Mouse (Mus musculus) limb, embryonic 15.5 days (tissue): ENCODE results near the gene Lbx2. TPM values are rescaled to one million over a fixed set of nuclear protein-coding genes. Genes with fewer than 3 reads are reported as not detected.
A peak's percentile ranks its signal among the peaks of the same experiment; 100 is the strongest.

Source experiments
- ATAC-seq: fragments of 200-750 bp; cut with Nextera tagmentation; 2 replicates; pipeline ENCODE4 v1.8.0; 2017; ENCODE audit warnings: low read depth, moderate TSS enrichment; ENCODE audit not compliant: insufficient number of reproducible peaks, low FRiP score, low TSS enrichment
- H3K27ac ChIP-seq: fragments of 300-500 bp; sonication (generic); 2 replicates; pipeline ENCODE4 v1.5.1; 2015; ENCODE audit warnings: moderate library complexity, mild to moderate bottlenecking, inconsistent platforms
- H3K27me3 ChIP-seq: fragments of 300-500 bp; sonication (generic); 2 replicates; pipeline ENCODE4 v1.6.1; 2015; ENCODE audit warnings: inconsistent platforms
- H3K36me3 ChIP-seq: fragments of 300-500 bp; sonication (generic); 2 replicates; pipeline ENCODE4 v1.6.1; 2015; ENCODE audit warnings: inconsistent platforms
- H3K4me1 ChIP-seq: fragments of 300-500 bp; sonication (generic); 2 replicates; pipeline ENCODE4 v1.6.1; 2015; ENCODE audit warnings: inconsistent platforms
- H3K4me2 ChIP-seq: fragments of 300-500 bp; sonication (generic); 2 replicates; pipeline ENCODE4 v1.6.1; 2015; ENCODE audit warnings: mild to moderate bottlenecking, inconsistent platforms
- H3K4me3 ChIP-seq: fragments of 300-500 bp; sonication (generic); 2 replicates; pipeline ENCODE4 v1.5.1; 2015; ENCODE audit warnings: mild to moderate bottlenecking, inconsistent platforms
- H3K9ac ChIP-seq: fragments of 300-500 bp; sonication (generic); 2 replicates; pipeline ENCODE4 v1.6.1; 2015; ENCODE audit warnings: inconsistent platforms
- H3K9me3 ChIP-seq: fragments of 300-500 bp; sonication (generic); 2 replicates; pipeline ENCODE4 v1.6.1; 2016; ENCODE audit warnings: inconsistent platforms
- WGBS: fragments of 180-500 bp; shearing (Covaris S2); methylation state at CpG from one replicate; pipeline ENCODE4 v1.1.7; 2015; 5-methylcytosine and 5-hydroxymethylcytosine counted together
- polyA plus RNA-seq: library from polyadenylated mRNA; unstranded; fragments of >200 nt; fragmentation: Nextera tagmentation; extraction: Ambion mirVana; gene quantifications from 2 replicates; pipeline ENCODE4 v1.2.1, GENCODE M21; 2015

The Lbx2 gene
- polyA plus RNA-seq, 1 experiment from 2014 or later = 0.41 TPM

DNA sequence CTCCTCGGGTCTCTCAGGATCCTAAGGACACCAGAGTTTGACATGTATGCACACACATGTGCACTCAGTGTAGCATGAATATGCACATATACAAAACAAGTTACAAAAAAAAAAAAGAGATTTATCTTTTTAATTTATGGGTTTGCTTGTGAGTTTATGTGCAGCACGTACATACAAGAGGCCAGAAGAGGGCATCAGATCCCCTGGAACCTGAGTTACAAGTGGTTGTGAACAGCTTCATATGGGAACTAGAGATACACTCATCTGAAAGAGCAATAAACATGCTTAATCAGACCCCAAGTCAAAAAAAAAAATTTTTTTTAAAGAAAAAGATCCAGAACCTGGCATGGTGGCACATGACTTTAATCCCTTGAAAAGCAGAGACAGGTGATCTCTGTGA is 11.2 kb upstream of the Lbx2 start:
- Histone ChIP-seq H3K9me3 (no peaks in the 10 kb centered on the region), H3K4me3 (no peak overlapping the region), H3K27me3 (peaks cover 65% of the 10 kb centered on the region), H3K4me1 (peaks cover 32% of the 10 kb centered on the region), H3K27ac (no peak overlapping the region), H3K9ac (no peak overlapping the region), H3K36me3 (peaks cover 5% of the 10 kb centered on the region; the same call in 1 of the 2 replicates), H3K4me2 (no peak overlapping the region)
- no peak for ATAC-seq
- 26% methylated on average over 2 of the region's 2 CpGs for WGBS

DNA sequence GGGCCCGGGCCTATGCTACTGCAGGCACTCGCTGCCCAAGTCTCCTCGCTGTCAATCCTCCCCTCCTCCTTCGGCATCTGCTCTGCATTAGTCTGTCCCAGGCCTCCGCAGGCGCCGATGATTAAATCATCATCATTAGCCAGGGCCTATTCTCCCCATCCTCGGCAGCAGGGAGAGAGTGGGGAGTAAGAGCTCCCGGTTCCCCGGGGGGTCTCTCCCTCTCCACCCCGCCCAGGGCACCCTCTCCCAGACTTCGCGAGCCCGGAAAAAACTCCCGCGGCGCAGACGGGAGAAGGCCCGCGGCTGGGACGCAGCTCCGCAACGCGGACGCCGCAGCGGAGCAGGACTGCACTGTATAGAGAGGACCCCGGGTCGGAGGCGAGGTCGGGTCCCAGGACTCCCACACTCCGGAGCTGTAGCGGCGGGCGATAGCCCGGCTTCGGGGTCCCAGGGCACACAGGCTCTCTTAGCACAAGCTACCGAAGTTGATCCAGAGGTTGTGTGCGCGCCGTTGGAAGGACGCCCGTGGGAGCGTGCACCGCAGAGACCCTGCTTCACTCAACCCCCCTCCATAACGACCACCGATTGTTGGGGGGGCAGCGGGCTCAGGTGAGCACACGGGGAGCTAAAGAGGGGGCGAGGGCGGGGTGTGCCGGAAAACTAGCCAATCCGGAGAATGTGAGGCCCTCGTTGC is 8.4 kb upstream of the Lbx2 start, which contains the start of gene Pcgf1:
Gene Pcgf1, plus strand, starts transcription at position 240 of the 694 bp plus-strand sequence.
- Histone ChIP-seq H3K4me3 (peak within 1 kb of the TSS; percentile 74), H3K4me2 (peak within 1 kb of the TSS; percentile 96), H3K9me3 (no peaks in the 10 kb centered on the region), H3K27ac (peak within 1 kb of the TSS; percentile 92), H3K27me3 (peaks cover 43% of the 10 kb centered on the region), H3K36me3 (peaks cover 28% of the 10 kb centered on the region), H3K9ac (peak within 1 kb of the TSS; percentile 71), H3K4me1 (peaks cover 16% of the 10 kb centered on the region)
- peak; percentile 50 for ATAC-seq
- WGBS = under 1% methylated on average over 54 of the region's 54 CpGs

- Histone ChIP-seq H3K9ac (peak overlapping the region; percentile 71), H3K4me2 (peak overlapping the region; percentile 96), H3K27ac (peak overlapping the region; percentile 92), H3K27me3 (peaks cover 42% of the 10 kb centered on the region), H3K4me3 (peak overlapping the region; percentile 74), H3K36me3 (peaks cover 28% of the 10 kb centered on the region), H3K4me1 (peaks cover 16% of the 10 kb centered on the region), H3K9me3 (no peaks in the 10 kb centered on the region)
- WGBS = under 1% methylated on average over 46 of the region's 46 CpGs
- ATAC-seq = peak; percentile 90
Measured at GRCm38 (mm10) chr6:83078324-83078858, 7.8 kb upstream of the Lbx2 start.

GRCm38 (mm10) chr6:83080210-83080609 is 6.0 kb upstream of the Lbx2 start:
- peaks cover 28% of the 10 kb centered on the region for H3K36me3 ChIP-seq
- peaks cover 23% of the 10 kb centered on the region for H3K4me1 ChIP-seq
- no peak overlapping the region for H3K9ac ChIP-seq
- no peak for ATAC-seq
- no peak overlapping the region for H3K27ac ChIP-seq
- no peak overlapping the region for H3K4me2 ChIP-seq
- H3K27me3 ChIP-seq = peaks cover 42% of the 10 kb centered on the region
- H3K9me3 ChIP-seq = no peaks in the 10 kb centered on the region
- no peak overlapping the region for H3K4me3 ChIP-seq
- 93% methylated on average over 5 of the region's 5 CpGs for WGBS

- Histone ChIP-seq H3K27me3 (peaks cover 58% of the 10 kb centered on the region), H3K9ac (0 out of 2 replicates have a peak overlapping the region, but pooled peaks have one; percentile 4), H3K4me1 (peaks cover 41% of the 10 kb centered on the region), H3K36me3 (peaks cover 28% of the 10 kb centered on the region), H3K27ac (no peak overlapping the region), H3K9me3 (no peaks in the 10 kb centered on the region), H3K4me2 (no peak overlapping the region), H3K4me3 (no peak overlapping the region)
- no peak for ATAC-seq
- WGBS = 26% methylated on average over 5 of the region's 5 CpGs
Measured at GRCm38 (mm10) chr6:83083497-83083896, 2.7 kb upstream of the Lbx2 start.

DNA sequence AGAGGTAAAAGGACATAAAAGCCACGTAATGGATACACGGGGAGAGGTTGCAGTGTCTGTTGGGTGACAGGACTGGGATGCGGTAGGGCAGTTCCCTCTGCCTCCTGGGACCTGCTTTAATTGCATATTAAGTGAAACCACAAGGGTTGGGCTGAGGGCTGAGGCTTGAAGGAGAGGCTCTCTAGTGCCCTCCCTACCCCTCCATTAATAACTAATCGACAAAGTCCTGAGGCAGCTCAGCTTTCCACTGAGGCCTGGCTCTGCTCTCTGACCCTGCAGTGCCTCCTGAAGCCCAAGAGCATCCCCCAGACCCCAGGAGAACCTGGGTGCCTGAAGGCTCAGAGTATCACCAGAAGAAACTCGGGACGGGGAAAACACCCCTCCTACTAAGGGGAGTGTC is 1.7 kb upstream of the Lbx2 start:
- H3K9ac ChIP-seq = no peak overlapping the region
- H3K36me3 ChIP-seq = peaks cover 28% of the 10 kb centered on the region
- peaks cover 33% of the 10 kb centered on the region for H3K4me1 ChIP-seq
- H3K4me3 ChIP-seq = no peak overlapping the region
- H3K27ac ChIP-seq = no peak overlapping the region
- H3K9me3 ChIP-seq = no peaks in the 10 kb centered on the region
- peaks cover 65% of the 10 kb centered on the region for H3K27me3 ChIP-seq
- 6% methylated on average over 6 of the region's 6 CpGs for WGBS
- no peak overlapping the region for H3K4me2 ChIP-seq
- no peak for ATAC-seq

DNA sequence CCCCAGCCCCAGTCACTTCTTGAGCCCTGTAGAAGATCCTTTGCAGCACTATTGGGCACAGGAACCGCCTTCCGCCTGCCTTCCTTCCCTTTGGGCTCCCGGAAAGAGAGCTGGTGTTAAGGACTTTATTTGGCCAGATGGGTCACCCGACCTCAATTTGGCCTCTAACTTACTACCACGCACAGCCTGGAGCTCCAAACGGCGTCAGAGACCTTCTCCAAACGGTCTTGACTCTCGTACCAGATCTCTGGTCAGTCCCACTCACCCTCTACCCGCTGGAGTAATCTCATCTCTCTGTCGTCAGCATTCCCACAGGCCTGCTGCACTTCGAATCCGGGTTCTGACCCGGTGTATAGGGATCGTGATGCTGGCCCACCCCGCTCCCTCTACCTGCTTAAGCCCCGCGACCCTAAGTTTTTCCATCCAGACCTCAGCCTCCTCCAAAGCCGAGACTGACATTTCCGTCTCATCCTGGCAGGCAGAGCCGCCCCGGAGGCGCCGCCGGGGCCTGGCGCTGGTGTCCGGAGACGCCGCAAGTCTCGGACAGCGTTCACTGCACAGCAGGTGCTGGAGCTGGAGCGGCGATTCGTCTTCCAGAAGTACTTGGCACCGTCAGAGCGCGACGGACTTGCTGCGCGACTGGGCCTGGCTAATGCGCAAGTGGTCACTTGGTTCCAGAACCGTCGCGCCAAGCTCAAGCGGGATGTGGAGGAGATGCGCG is 1.2 kb downstream of the Lbx2 start:
- no peak for ATAC-seq
- Histone ChIP-seq H3K4me1 (peaks cover 32% of the 10 kb centered on the region), H3K36me3 (0 out of 2 replicates have a peak, but pooled peaks cover 2% of the 10 kb centered on the region), H3K27ac (no peak overlapping the region), H3K9ac (0 out of 2 replicates have a peak overlapping the region, but pooled peaks have one; percentile 11), H3K9me3 (no peaks in the 10 kb centered on the region), H3K4me2 (peak overlapping the region; percentile 39), H3K4me3 (peak overlapping the region; percentile 24), H3K27me3 (peaks cover 81% of the 10 kb centered on the region)
- WGBS = 3% methylated on average over 47 of the region's 47 CpGs

DNA sequence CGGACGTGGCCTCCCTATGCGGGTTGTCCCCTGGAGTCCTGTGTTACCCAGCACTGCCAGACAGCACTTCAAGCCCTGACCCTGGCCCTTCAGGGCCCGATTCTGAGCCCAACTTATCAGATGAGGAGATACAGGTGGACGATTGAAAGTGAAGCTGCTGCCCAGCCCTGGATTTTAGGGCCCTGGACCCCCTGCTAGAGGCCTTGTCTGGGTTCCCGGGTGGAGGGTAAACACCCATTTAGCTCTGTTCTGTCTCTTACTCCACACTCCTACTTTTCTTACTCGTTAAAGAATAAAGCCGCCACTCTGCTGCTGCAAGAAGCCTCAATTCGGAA is 1.7 kb downstream of the Lbx2 start:
- no peak for ATAC-seq
- 13% methylated on average over 9 of the region's 9 CpGs for WGBS
- Histone ChIP-seq H3K4me3 (peak overlapping the region; percentile 24; the same call in 1 of the 2 replicates), H3K9me3 (no peaks in the 10 kb centered on the region), H3K9ac (no peak overlapping the region), H3K36me3 (no peaks in the 10 kb centered on the region), H3K4me1 (peaks cover 32% of the 10 kb centered on the region), H3K27me3 (peaks cover 81% of the 10 kb centered on the region), H3K4me2 (peak overlapping the region; percentile 39), H3K27ac (no peak overlapping the region)

DNA sequence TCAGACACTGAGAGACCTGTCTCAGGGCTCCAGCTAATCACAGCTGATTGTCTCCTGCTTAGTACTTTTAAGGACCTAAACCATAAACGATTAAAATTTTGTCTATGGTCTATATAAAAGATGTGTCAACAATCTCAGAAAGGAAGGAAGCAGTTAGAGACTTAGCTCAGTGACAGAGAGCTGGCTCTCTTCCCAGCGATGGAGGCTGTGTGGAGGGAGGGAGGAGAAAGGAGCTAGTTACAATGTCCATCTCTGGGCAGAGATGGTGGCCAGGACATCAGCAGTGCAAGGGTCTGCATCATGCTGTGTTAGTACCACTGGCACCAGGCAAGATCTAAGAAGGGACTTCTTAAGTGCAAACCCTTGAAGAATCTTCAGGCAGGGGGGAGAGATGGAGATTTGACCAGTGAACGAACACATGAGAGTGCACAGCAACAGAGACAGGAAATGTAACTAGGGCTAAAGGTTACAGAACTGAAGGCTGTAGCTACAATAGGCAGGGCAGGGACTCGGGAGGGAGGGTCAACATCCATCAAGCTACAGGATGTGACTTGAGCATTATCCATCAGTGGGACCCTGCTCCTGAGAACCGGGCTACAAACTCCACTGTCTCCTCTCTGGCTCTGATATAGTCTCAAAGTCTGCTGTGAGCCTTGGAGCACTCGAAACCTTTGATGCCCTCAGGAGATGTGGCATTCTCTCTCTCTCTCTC is 6.4 kb downstream of the Lbx2 start:
- 35% methylated on average over 6 of the region's 6 CpGs for WGBS
- H3K27ac ChIP-seq = no peak overlapping the region
- H3K36me3 ChIP-seq = no peaks in the 10 kb centered on the region
- peaks cover 6% of the 10 kb centered on the region for H3K4me1 ChIP-seq
- H3K9me3 ChIP-seq = no peaks in the 10 kb centered on the region
- no peak overlapping the region for H3K9ac ChIP-seq
- H3K27me3 ChIP-seq = peaks cover 46% of the 10 kb centered on the region
- H3K4me2 ChIP-seq = no peak overlapping the region
- no peak overlapping the region for H3K4me3 ChIP-seq
- ATAC-seq = no peak

DNA sequence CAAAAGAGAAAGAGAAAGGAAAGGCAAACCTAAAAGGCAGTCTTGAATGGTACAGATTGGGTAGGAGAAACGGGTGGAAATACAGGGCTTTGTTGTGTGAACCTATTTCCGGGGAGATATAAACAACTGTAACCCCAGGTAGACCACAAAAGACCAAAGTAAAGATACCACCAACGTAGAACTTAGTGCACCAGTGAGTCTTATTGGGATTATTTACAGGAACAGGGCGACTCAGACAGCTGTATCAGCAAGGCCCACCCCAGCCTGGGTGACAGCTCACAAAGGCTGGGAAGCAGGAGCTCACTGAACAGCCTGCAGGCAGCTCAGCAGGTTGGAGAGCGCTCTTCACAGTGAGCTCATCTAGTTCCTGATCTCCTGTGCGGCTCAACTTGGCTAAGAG is 9.8 kb downstream of the Lbx2 start:
- Histone ChIP-seq H3K27me3 (peaks cover 14% of the 10 kb centered on the region), H3K9ac (no peak overlapping the region), H3K27ac (no peak overlapping the region), H3K36me3 (no peaks in the 10 kb centered on the region), H3K4me1 (no peaks in the 10 kb centered on the region), H3K4me3 (no peak overlapping the region), H3K9me3 (no peaks in the 10 kb centered on the region), H3K4me2 (no peak overlapping the region)
- no peak for ATAC-seq
- WGBS = 48% methylated on average over 6 of the region's 6 CpGs

- Histone ChIP-seq H3K9me3 (no peaks in the 10 kb centered on the region), H3K27ac (no peak overlapping the region), H3K4me3 (no peak overlapping the region), H3K4me1 (peaks cover 16% of the 10 kb centered on the region), H3K36me3 (no peaks in the 10 kb centered on the region), H3K9ac (no peak overlapping the region), H3K27me3 (0 out of 2 replicates have a peak, but pooled peaks cover 7% of the 10 kb centered on the region), H3K4me2 (no peak overlapping the region)
- ATAC-seq = no peak
- WGBS = 54% methylated on average over 2 of the region's 2 CpGs
Measured at GRCm38 (mm10) chr6:83098411-83098810, 12.2 kb downstream of the Lbx2 start.
